Mouse (Mus musculus): Measurements from ENCODE around the gene Olfr1230. TPM values are rescaled to one million over a fixed set of nuclear protein-coding genes. Genes with fewer than 3 reads are reported as not detected.

Gene Olfr1230
- polyA plus RNA-seq (2015; fragmentation: Illumina TruSeq; extraction: RNeasy Lipid Tissue Mini Kit (QIAGEN cat#74804); ENCODE audit: insufficient read depth, low read depth, low replicate concordance): not detected

DNA sequence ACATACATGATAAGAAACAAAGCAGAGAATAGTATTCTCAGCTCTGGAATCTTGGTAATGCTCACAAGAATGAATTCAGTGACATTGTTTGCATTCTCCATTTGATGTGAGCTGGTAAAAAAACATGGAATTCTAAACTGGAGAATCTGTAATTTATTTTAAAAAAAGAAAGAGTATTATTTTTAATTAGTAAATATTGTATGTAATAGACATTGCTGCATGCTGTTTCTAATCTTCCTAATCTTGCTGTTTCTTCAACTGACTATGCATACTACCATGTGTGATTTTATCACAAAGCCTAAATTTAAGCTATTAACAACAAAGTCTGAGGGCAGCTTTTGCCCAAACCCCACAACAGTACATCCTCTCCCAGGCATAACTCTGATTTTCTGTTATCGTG lies at the start of gene Olfr1230:
Olfr1230 (minus strand) TSS at position 101 of the 400 bp plus-strand sequence.

DNA sequence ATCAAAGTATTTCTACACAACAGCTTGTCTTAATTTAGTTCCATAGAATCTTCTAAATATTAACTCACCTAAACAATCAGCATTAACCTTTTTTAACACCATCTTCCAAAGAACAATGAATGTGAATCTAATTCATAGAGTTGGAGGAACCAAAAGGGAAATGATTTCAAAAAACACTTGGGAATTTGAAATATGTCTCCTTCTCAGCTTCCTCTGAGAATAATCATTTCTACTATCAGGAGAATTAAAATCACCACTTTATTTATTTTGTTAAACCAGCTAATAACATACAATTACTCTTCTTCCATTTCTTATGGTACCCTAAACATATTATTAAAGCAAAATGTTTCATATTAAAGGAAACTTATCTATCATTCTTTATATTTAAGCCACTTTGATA lies 45.2 kb upstream of the Olfr1230 start, which contains the start of gene Olfr1233:
Olfr1233 (minus strand) TSS at position 101 of the 400 bp plus-strand sequence.

DNA sequence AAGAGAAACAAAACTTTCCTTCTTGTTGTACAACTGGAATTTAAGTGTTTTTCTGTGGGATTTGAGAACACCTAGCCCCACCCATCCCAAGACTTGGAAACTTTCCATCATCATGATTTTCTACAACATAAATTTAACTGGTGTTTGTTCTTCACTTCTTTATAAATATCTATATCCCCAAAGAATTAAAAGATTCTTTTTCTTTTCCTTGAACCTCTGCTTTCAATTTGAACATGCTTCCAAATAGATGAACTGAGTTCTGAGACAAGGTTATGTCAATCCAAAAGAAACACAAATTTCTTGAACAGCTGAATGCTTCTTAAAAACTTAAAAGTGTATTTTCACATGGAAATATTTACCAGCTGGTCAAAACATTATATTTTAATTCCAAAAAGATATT lies 32.5 kb upstream of the Olfr1230 start, which contains the start of gene Olfr1232:
Olfr1232 (minus strand) TSS at position 101 of the 400 bp plus-strand sequence.

DNA sequence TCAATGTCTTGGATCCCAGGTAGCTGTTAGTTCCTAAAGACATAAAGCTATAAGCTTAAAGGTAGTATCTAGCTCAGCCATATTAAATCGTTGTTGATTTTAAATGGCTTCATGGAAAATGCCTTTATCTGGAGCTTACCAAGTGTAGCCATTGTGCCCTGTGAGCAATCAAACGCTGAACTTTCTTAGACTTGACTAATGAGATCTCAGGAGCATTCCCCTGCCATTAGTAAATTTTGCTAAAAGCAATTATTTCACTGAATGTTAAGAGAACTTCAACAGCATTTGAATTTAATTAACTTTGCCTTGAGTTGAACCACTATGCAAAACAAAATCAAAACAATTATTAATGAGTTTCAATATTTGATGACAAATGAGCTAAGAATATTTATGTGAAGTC lies 9.9 kb upstream of the Olfr1230 start, which contains the start of gene Olfr1231:
Olfr1231 (minus strand) TSS at position 101 of the 400 bp plus-strand sequence.

DNA sequence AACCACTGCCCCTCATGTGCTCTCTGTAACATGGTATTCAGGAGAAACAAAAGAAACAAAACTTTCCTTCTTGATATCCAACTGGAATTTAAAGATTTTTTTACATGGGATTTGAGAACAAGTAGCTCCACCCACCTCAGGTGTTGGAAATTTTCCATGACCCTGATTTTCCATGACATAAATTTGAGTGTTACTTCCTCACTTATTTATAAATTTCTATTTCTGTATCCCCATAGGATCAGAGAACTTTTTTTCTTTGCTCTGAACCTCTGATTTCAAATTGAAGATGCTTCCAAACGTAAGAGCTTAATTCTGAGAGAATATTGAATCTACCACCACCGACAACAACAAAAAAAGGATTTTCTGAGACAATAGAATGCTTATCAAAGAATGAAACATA lies 9.2 kb downstream of the Olfr1230 start, which contains the start of gene Olfr1229:
Olfr1229 (minus strand) TSS at position 101 of the 400 bp plus-strand sequence.

DNA sequence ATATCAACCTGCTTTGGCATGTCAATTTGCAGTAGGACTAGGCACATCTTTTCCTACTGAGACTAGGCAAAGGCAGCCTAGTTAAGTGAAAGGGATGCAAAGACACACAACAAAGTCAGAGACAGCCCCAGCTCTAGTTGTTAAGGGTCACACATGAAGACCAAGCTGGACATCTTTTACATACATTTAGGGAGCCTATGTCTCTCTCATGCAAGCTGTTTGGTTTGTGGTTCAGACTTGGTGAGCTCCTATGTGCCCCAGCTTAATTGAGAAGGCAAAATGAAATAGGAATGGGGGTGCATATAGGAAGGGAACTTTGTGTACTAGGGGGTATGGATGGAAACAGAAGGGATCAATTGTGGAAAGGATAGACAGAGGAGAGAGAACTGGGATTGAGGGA lies 43.1 kb downstream of the Olfr1230 start, which contains the start of gene Olfr1228:
Olfr1228 (minus strand) TSS at position 101 of the 400 bp plus-strand sequence.

Other genes with a start within 250 kb of the Olfr1230 start
- not detected for gene Olfr1218, start 236.1 kb downstream of the Olfr1230 start, polyA plus RNA-seq (2015; fragmentation: Illumina TruSeq; extraction: RNeasy Lipid Tissue Mini Kit (QIAGEN cat#74804); ENCODE audit: insufficient read depth, low read depth, low replicate concordance)
- gene Olfr1219, start 213.8 kb downstream of the Olfr1230 start, polyA plus RNA-seq (2015; fragmentation: Illumina TruSeq; extraction: RNeasy Lipid Tissue Mini Kit (QIAGEN cat#74804); ENCODE audit: insufficient read depth, low read depth, low replicate concordance): not detected
- gene Olfr1220, start 190.4 kb downstream of the Olfr1230 start, polyA plus RNA-seq (2015; fragmentation: Illumina TruSeq; extraction: RNeasy Lipid Tissue Mini Kit (QIAGEN cat#74804); ENCODE audit: insufficient read depth, low read depth, low replicate concordance): not detected
- gene Olfr1221, start 180.0 kb downstream of the Olfr1230 start, polyA plus RNA-seq (2015; fragmentation: Illumina TruSeq; extraction: RNeasy Lipid Tissue Mini Kit (QIAGEN cat#74804); ENCODE audit: insufficient read depth, low read depth, low replicate concordance): not detected
- not detected for gene Olfr1222, start 164.2 kb downstream of the Olfr1230 start, polyA plus RNA-seq (2015; fragmentation: Illumina TruSeq; extraction: RNeasy Lipid Tissue Mini Kit (QIAGEN cat#74804); ENCODE audit: insufficient read depth, low read depth, low replicate concordance)
- not detected for gene Olfr1223, start 145.7 kb downstream of the Olfr1230 start, polyA plus RNA-seq (2015; fragmentation: Illumina TruSeq; extraction: RNeasy Lipid Tissue Mini Kit (QIAGEN cat#74804); ENCODE audit: insufficient read depth, low read depth, low replicate concordance)
- not detected for gene Olfr1224-ps1, start 133.2 kb downstream of the Olfr1230 start, polyA plus RNA-seq (2015; fragmentation: Illumina TruSeq; extraction: RNeasy Lipid Tissue Mini Kit (QIAGEN cat#74804); ENCODE audit: insufficient read depth, low read depth, low replicate concordance)
- gene Olfr1225, start 122.6 kb downstream of the Olfr1230 start, polyA plus RNA-seq (2015; fragmentation: Illumina TruSeq; extraction: RNeasy Lipid Tissue Mini Kit (QIAGEN cat#74804); ENCODE audit: insufficient read depth, low read depth, low replicate concordance): not detected
- not detected for gene Olfr1226, start 97.2 kb downstream of the Olfr1230 start, polyA plus RNA-seq (2015; fragmentation: Illumina TruSeq; extraction: RNeasy Lipid Tissue Mini Kit (QIAGEN cat#74804); ENCODE audit: insufficient read depth, low read depth, low replicate concordance)
- not detected for gene Olfr1228, start 43.2 kb downstream of the Olfr1230 start, polyA plus RNA-seq (2015; fragmentation: Illumina TruSeq; extraction: RNeasy Lipid Tissue Mini Kit (QIAGEN cat#74804); ENCODE audit: insufficient read depth, low read depth, low replicate concordance)
- not detected for gene Olfr1229, start 9.3 kb downstream of the Olfr1230 start, polyA plus RNA-seq (2015; fragmentation: Illumina TruSeq; extraction: RNeasy Lipid Tissue Mini Kit (QIAGEN cat#74804); ENCODE audit: insufficient read depth, low read depth, low replicate concordance)
- not detected for gene Olfr1231, start 9.8 kb upstream of the Olfr1230 start, polyA plus RNA-seq (2015; fragmentation: Illumina TruSeq; extraction: RNeasy Lipid Tissue Mini Kit (QIAGEN cat#74804); ENCODE audit: insufficient read depth, low read depth, low replicate concordance)
- gene Olfr1232, start 32.4 kb upstream of the Olfr1230 start, polyA plus RNA-seq (2015; fragmentation: Illumina TruSeq; extraction: RNeasy Lipid Tissue Mini Kit (QIAGEN cat#74804); ENCODE audit: insufficient read depth, low read depth, low replicate concordance): not detected
- gene Olfr1233, start 45.1 kb upstream of the Olfr1230 start, polyA plus RNA-seq (2015; fragmentation: Illumina TruSeq; extraction: RNeasy Lipid Tissue Mini Kit (QIAGEN cat#74804); ENCODE audit: insufficient read depth, low read depth, low replicate concordance): not detected
- not detected for gene Olfr1234, start 67.6 kb upstream of the Olfr1230 start, polyA plus RNA-seq (2015; fragmentation: Illumina TruSeq; extraction: RNeasy Lipid Tissue Mini Kit (QIAGEN cat#74804); ENCODE audit: insufficient read depth, low read depth, low replicate concordance)
- gene Olfr1238, start 112.4 kb upstream of the Olfr1230 start, polyA plus RNA-seq (2015; fragmentation: Illumina TruSeq; extraction: RNeasy Lipid Tissue Mini Kit (QIAGEN cat#74804); ENCODE audit: insufficient read depth, low read depth, low replicate concordance): not detected
- not detected for gene Olfr1239, start 123.1 kb upstream of the Olfr1230 start, polyA plus RNA-seq (2015; fragmentation: Illumina TruSeq; extraction: RNeasy Lipid Tissue Mini Kit (QIAGEN cat#74804); ENCODE audit: insufficient read depth, low read depth, low replicate concordance)
- not detected for gene Olfr1240, start 145.7 kb upstream of the Olfr1230 start, polyA plus RNA-seq (2015; fragmentation: Illumina TruSeq; extraction: RNeasy Lipid Tissue Mini Kit (QIAGEN cat#74804); ENCODE audit: insufficient read depth, low read depth, low replicate concordance)
- gene Olfr1241, start 189.9 kb upstream of the Olfr1230 start, polyA plus RNA-seq (2015; fragmentation: Illumina TruSeq; extraction: RNeasy Lipid Tissue Mini Kit (QIAGEN cat#74804); ENCODE audit: insufficient read depth, low read depth, low replicate concordance): not detected
- gene Olfr1242, start 201.1 kb upstream of the Olfr1230 start, polyA plus RNA-seq (2015; fragmentation: Illumina TruSeq; extraction: RNeasy Lipid Tissue Mini Kit (QIAGEN cat#74804); ENCODE audit: insufficient read depth, low read depth, low replicate concordance): not detected
- gene Olfr1243, start 234.2 kb upstream of the Olfr1230 start, polyA plus RNA-seq (2015; fragmentation: Illumina TruSeq; extraction: RNeasy Lipid Tissue Mini Kit (QIAGEN cat#74804); ENCODE audit: insufficient read depth, low read depth, low replicate concordance): not detected

Measured in pancreas, adult 10 weeks (tissue).